In genomic region chr13:56558811-56559210, GRCm38 (mm10) we compare ENCODE assay signal across 25 mouse cellular contexts. TPM values are rescaled to one million over a fixed set of nuclear protein-coding genes. Genes with fewer than 3 reads are reported as not detected.
DNase-seq lines count a peak whose midpoint lies in the region; ATAC-seq and TF ChIP-seq lines count a peak whose summit lies in the region.
"Had no signal": no experiment of that assay in that cellular context is flagged by ENCODE, and none has a peak within 500 bp of the region (broad histone marks: within the 10 kb centered on the region; RNA-seq: fewer than 3 reads in every experiment).

No protein-coding gene starts in this region.

- ATAC-seq in kidney, embryonic 16.5 days (ENCODE audit: low FRiP score, low TSS enrichment) = no peak
- peak; percentile 88 for ATAC-seq in liver, postnatal 0 days
- ATAC-seq in CD4-positive, CD25-positive, alpha-beta regulatory T cell, adult 4 months = no peak
- ATAC-seq: forebrain, embryonic 14.5 days; midbrain, embryonic 16.5 days had no signal

- H3K9ac ChIP-seq in kidney, embryonic 16.5 days (replicated peaks; ENCODE audit: low read length) = no peak overlapping the region
- H3K9ac ChIP-seq in liver, postnatal 0 days (replicated peaks) = no peak overlapping the region
- H3K9ac ChIP-seq: embryonic facial prominence, embryonic 15.5 days; heart, embryonic 15.5 days; hindbrain, embryonic 15.5 days; lung, embryonic 15.5 days; neural tube, embryonic 13.5 days had no signal

- TF ChIP-seq CTCF in liver, postnatal 0 days (IDR thresholded peaks at IDR 0.05; ENCODE audit: low read depth) = no peak

- peak; percentile 36; the same call in 1 of the 2 replicates for TF ChIP-seq EP300 in liver, postnatal 0 days (IDR thresholded peaks at IDR 0.05; ENCODE audit: low read depth)

- H3K27ac ChIP-seq in kidney, embryonic 16.5 days (ENCODE audit: low read length) = no peak overlapping the region
- H3K27ac ChIP-seq in liver, postnatal 0 days (ENCODE audit: low read depth) = peak overlapping the region; percentile 78
- H3K27ac ChIP-seq: embryonic facial prominence, embryonic 15.5 days; heart, embryonic 15.5 days; hindbrain, embryonic 15.5 days; lung, embryonic 15.5 days; neural tube, embryonic 13.5 days had no signal

- H3K4me2 ChIP-seq in kidney, embryonic 16.5 days (replicated peaks; ENCODE audit: low read depth, low read length) = no peak overlapping the region
- no peak overlapping the region for H3K4me2 ChIP-seq in liver, postnatal 0 days (ENCODE audit: low read depth, low read length)
- H3K4me2 ChIP-seq: embryonic facial prominence, embryonic 15.5 days; heart, embryonic 15.5 days; hindbrain, embryonic 15.5 days; lung, embryonic 15.5 days; neural tube, embryonic 13.5 days had no signal

- no peak overlapping the region for H3K4me3 ChIP-seq in kidney, embryonic 16.5 days (ENCODE audit: low read length)
- H3K4me3 ChIP-seq in liver, postnatal 0 days (ENCODE audit: low read depth, low read length) = no peak overlapping the region
- H3K4me3 ChIP-seq: embryonic facial prominence, embryonic 15.5 days; heart, embryonic 15.5 days; hindbrain, embryonic 15.5 days; lung, embryonic 15.5 days; myocyte; neural tube, embryonic 13.5 days had no signal

- H3K9me3 ChIP-seq in kidney, embryonic 16.5 days (ENCODE audit: low read length) = no peaks in the 10 kb centered on the region
- H3K9me3 ChIP-seq in liver, postnatal 0 days (ENCODE audit: low read length) = no peaks in the 10 kb centered on the region
- H3K9me3 ChIP-seq: embryonic facial prominence, embryonic 15.5 days; heart, embryonic 15.5 days; hindbrain, embryonic 15.5 days; lung, embryonic 15.5 days; neural tube, embryonic 13.5 days had no signal

- peak; percentile 77 to 79 for DNase-seq in kidney, adult 8-10 months
- peak; percentile 91 for DNase-seq in kidney, adult 9 months
- DNase-seq in kidney, postnatal 14 days = peak; percentile 55
- DNase-seq in liver, postnatal 0 days = peak; percentile 30
- DNase-seq in right cerebral cortex, postnatal 14 days = no peak
- DNase-seq: adrenal gland, postnatal 10 days; cerebellum, adult 9-10 months; heart, postnatal 36 days; lung, postnatal 4 days; right cerebral cortex, postnatal 4 days; thymus, postnatal 14 days had no signal

- no peaks in the 10 kb centered on the region for H3K36me3 ChIP-seq in kidney, embryonic 16.5 days (ENCODE audit: insufficient read depth, low read length)
- no peaks in the 10 kb centered on the region for H3K36me3 ChIP-seq in liver, postnatal 0 days (replicated peaks; ENCODE audit: insufficient read depth, low read length)
- H3K36me3 ChIP-seq: embryonic facial prominence, embryonic 15.5 days; heart, embryonic 15.5 days; hindbrain, embryonic 15.5 days; lung, embryonic 15.5 days; neural tube, embryonic 13.5 days had no signal

- H3K4me1 ChIP-seq in kidney, embryonic 16.5 days (ENCODE audit: insufficient read depth, low read length) = peaks cover 15% of the 10 kb centered on the region
- H3K4me1 ChIP-seq in liver, postnatal 0 days (ENCODE audit: insufficient read depth) = peaks cover 7% of the 10 kb centered on the region; the same call in 1 of the 2 replicates
- H3K4me1 ChIP-seq: neural tube, embryonic 13.5 days had no signal

- H3K27me3 ChIP-seq in kidney, embryonic 16.5 days (ENCODE audit: insufficient read depth, low read length) = no peaks in the 10 kb centered on the region
- no peaks in the 10 kb centered on the region for H3K27me3 ChIP-seq in liver, postnatal 0 days (ENCODE audit: insufficient read depth, low read length)
- H3K27me3 ChIP-seq: embryonic facial prominence, embryonic 15.5 days; heart, embryonic 15.5 days; lung, embryonic 15.5 days; neural tube, embryonic 13.5 days had no signal

- WGBS in kidney, embryonic 16.5 days = 60% methylated on average over 3 of the region's 3 CpGs
- WGBS in liver, postnatal 0 days (ENCODE audit: insufficient replicate concordance) = 36% methylated on average over 3 of the region's 3 CpGs

RNA-seq across cellular contexts. Expression of gene Lect2, which starts 10.5 kb away (rescaled TPM):
- polyA plus RNA-seq in kidney, embryonic 16.5 days (2015; fragmentation: Nextera tagmentation; extraction: Ambion mirVana) = 1.1 and 1.2 TPM in 2 replicates
- polyA plus RNA-seq in liver, postnatal 0 days (2015; fragmentation: Nextera tagmentation; extraction: Ambion mirVana) = 79.5 and 93.6 TPM in 2 replicates
- polyA plus RNA-seq in CD4-positive, CD25-positive, alpha-beta regulatory T cell, adult 4 months (2017; shearing (Covaris generic)) = not detected
- polyA plus RNA-seq: C2C12; embryonic facial prominence, embryonic 15.5 days; forebrain, embryonic 14.5 days; gonadal fat pad, adult 2 months; heart, embryonic 15.5 days; limb, embryonic 14.5 days; lung, embryonic 15.5 days; midbrain, embryonic 16.5 days; myocyte; neural tube, embryonic 13.5 days; stomach, embryonic 14.5 days had no signal

RNA-seq across cellular contexts. Expression of gene Fbxl21, which starts 36.5 kb away (rescaled TPM):
- 2.0 and 2.8 TPM in 2 replicates for polyA plus RNA-seq in kidney, embryonic 16.5 days (2015; fragmentation: Nextera tagmentation; extraction: Ambion mirVana)
- 1.2 and 1.5 TPM in 2 replicates for polyA plus RNA-seq in liver, postnatal 0 days (2015; fragmentation: Nextera tagmentation; extraction: Ambion mirVana)
- polyA plus RNA-seq in CD4-positive, CD25-positive, alpha-beta regulatory T cell, adult 4 months (2017; shearing (Covaris generic)) = 1 to 10 TPM; 1.6 to 2.2 TPM

RNA-seq across cellular contexts. Expression of gene Tgfbi, which starts 50.5 kb away (rescaled TPM):
- 133 and 135 TPM in 2 replicates for polyA plus RNA-seq in kidney, embryonic 16.5 days (2015; fragmentation: Nextera tagmentation; extraction: Ambion mirVana)
- 24.9 and 26.8 TPM in 2 replicates for polyA plus RNA-seq in liver, postnatal 0 days (2015; fragmentation: Nextera tagmentation; extraction: Ambion mirVana)
- under 1 TPM; 0.40 to 0.75 TPM for polyA plus RNA-seq in CD4-positive, CD25-positive, alpha-beta regulatory T cell, adult 4 months (2017; shearing (Covaris generic))

Comparison
In these comparisons a context has a peak if more than half of its experiments do, and no peak if none do; other contexts are left out.
1. RNA of gene Lect2, which starts 10.5 kb away (polyA plus RNA-seq): 79.5 to 93.6 TPM in liver, postnatal 0 days; 1.1 to 1.2 TPM in kidney, embryonic 16.5 days and not detected in CD4-positive, CD25-positive, alpha-beta regulatory T cell, adult 4 months; every median in the first group is over 10 times any median in the second.
2. RNA of gene Tgfbi, which starts 50.5 kb away (polyA plus RNA-seq): 133 to 135 TPM in kidney, embryonic 16.5 days and 24.9 to 26.8 TPM in liver, postnatal 0 days; 0.40 to 0.75 TPM in CD4-positive, CD25-positive, alpha-beta regulatory T cell, adult 4 months; every median in the first group is over 10 times any median in the second.